ENCODE assay signal across 8 mouse cellular contexts in genomic region chr9:43284284-43284683, GRCm38 (mm10). TPM values are rescaled to one million over a fixed set of nuclear protein-coding genes. Genes with fewer than 3 reads are reported as not detected.
A peak's percentile ranks its signal among the peaks of the same experiment; 100 is the strongest.
DNase-seq lines count a peak whose midpoint lies in the region; ATAC-seq and TF ChIP-seq lines count a peak whose summit lies in the region.

No protein-coding gene starts in this region.

- 3% methylated on average over 6 of the region's 6 CpGs for WGBS in forebrain, postnatal 0 days
- 7% methylated on average over 6 of the region's 6 CpGs for WGBS in lung, embryonic 15.5 days

- no peak overlapping the region for H3K4me2 ChIP-seq in forebrain, postnatal 0 days (ENCODE audit: low read depth)
- H3K4me2 ChIP-seq in lung, embryonic 15.5 days, result no peak overlapping the region

- no peak overlapping the region for H3K27ac ChIP-seq in forebrain, postnatal 0 days (ENCODE audit: low read depth, low read length)
- H3K27ac ChIP-seq in lung, embryonic 15.5 days, result no peak overlapping the region

- TF ChIP-seq CTCF in G1E (IDR thresholded peaks at IDR 0.05; ENCODE audit: low read depth, low read length), result peak; percentile 72
- TF ChIP-seq CTCF in forebrain, postnatal 0 days (IDR thresholded peaks at IDR 0.05; ENCODE audit: low read depth), result peak; percentile 98

- H3K4me3 ChIP-seq in G1E (ENCODE audit: low read depth, low read length), result no peak overlapping the region
- H3K4me3 ChIP-seq in forebrain, postnatal 0 days (ENCODE audit: low read depth, low read length), result no peak overlapping the region
- no peak overlapping the region for H3K4me3 ChIP-seq in lung, embryonic 15.5 days

- no peak overlapping the region for H3K9ac ChIP-seq in forebrain, postnatal 0 days
- H3K9ac ChIP-seq in lung, embryonic 15.5 days, result no peak overlapping the region

- peak; percentile 28; the same call in 1 of the 2 replicates for ATAC-seq in G1E (ENCODE audit: extremely low read depth, insufficient number of reproducible peaks, low FRiP score, poor library complexity, severe bottlenecking)
- ATAC-seq in forebrain, postnatal 0 days, result peak; percentile 95
- peak; percentile 91 for ATAC-seq in lung, embryonic 15.5 days (ENCODE audit: borderline replicate concordance, extremely low read depth, low FRiP score, low TSS enrichment)

- peak; percentile 51 for DNase-seq in G1E (ENCODE audit: low spot score)
- peak; percentile 71 to 77 for DNase-seq in cerebellum, adult 18-20 months
- peak; percentile 93 for DNase-seq in forebrain, postnatal 0 days
- peak; percentile 92 for DNase-seq in heart, postnatal 4 days
- peak; percentile 58 to 85 for DNase-seq in layer of hippocampus, adult 8-10 months (ENCODE audit: low spot score in 2 of 2)
- peak; percentile 85 for DNase-seq in ovary, postnatal 14 days (ENCODE audit: low spot score)
- DNase-seq in thymus, postnatal 14 days, result peak; percentile 66

- peaks cover 41% of the 10 kb centered on the region for H3K27me3 ChIP-seq in G1E (ENCODE audit: insufficient read depth, low read length)
- no peaks in the 10 kb centered on the region for H3K27me3 ChIP-seq in forebrain, postnatal 0 days (ENCODE audit: insufficient read depth, low read length)
- peaks cover 4% of the 10 kb centered on the region; the same call in 1 of the 2 replicates for H3K27me3 ChIP-seq in lung, embryonic 15.5 days

- no peaks in the 10 kb centered on the region for H3K36me3 ChIP-seq in G1E (replicated peaks)
- H3K36me3 ChIP-seq in forebrain, postnatal 0 days (ENCODE audit: insufficient read depth), result no peaks in the 10 kb centered on the region
- no peaks in the 10 kb centered on the region for H3K36me3 ChIP-seq in lung, embryonic 15.5 days

- no peaks in the 10 kb centered on the region for H3K4me1 ChIP-seq in G1E (ENCODE audit: insufficient read depth, low read depth, low read length)
- no peaks in the 10 kb centered on the region for H3K4me1 ChIP-seq in forebrain, postnatal 0 days (ENCODE audit: insufficient read depth)
- 0 out of 2 replicates have a peak, but pooled peaks cover 2% of the 10 kb centered on the region for H3K4me1 ChIP-seq in lung, embryonic 15.5 days

- peaks cover 5% of the 10 kb centered on the region for H3K9me3 ChIP-seq in G1E (replicated peaks)
- H3K9me3 ChIP-seq in forebrain, postnatal 0 days (ENCODE audit: low read length), result no peaks in the 10 kb centered on the region
- H3K9me3 ChIP-seq in lung, embryonic 15.5 days, result no peaks in the 10 kb centered on the region

RNA-seq across cellular contexts. Expression of gene Trim29, which starts 26.4 kb away (rescaled TPM):
- total RNA-seq in G1E (2014; fragmentation: Nextera tagmentation) (not detected in 2 replicates), G1E (2017) (not detected in 2 replicates)
- not detected in 2 replicates for polyA plus RNA-seq in G1E (2012)
- not detected in 2 replicates for total RNA-seq in forebrain, postnatal 0 days (2014; rRNA removed)
- 0.05 and 0.11 TPM in 2 replicates for polyA plus RNA-seq in forebrain, postnatal 0 days (2015; fragmentation: Nextera tagmentation; extraction: Ambion mirVana)
- total RNA-seq in heart, postnatal 4 days (2021), result under 1 TPM in 1 of 2 experiments, not detected in 1; 0.19 TPM
- total RNA-seq in layer of hippocampus, adult 8-10 months (2022), result under 1 TPM in 3 of 4 experiments, not detected in 1; 0.13 to 0.56 (median 0.23) TPM
- 1.1 and 3.3 TPM in 2 replicates for polyA plus RNA-seq in lung, embryonic 15.5 days (2015; fragmentation: Nextera tagmentation; extraction: Ambion mirVana)

RNA-seq across cellular contexts. Expression of gene Oaf, which starts 44.6 kb away (rescaled TPM):
- total RNA-seq in G1E (2014; fragmentation: Nextera tagmentation) (15.2 and 29.5 TPM in 2 replicates), G1E (2017) (22.1 and 28.8 TPM in 2 replicates)
- polyA plus RNA-seq in G1E (2012), result 24.2 and 26.9 TPM in 2 replicates
- 5.0 and 14.3 TPM in 2 replicates for total RNA-seq in forebrain, postnatal 0 days (2014; rRNA removed)
- 7.8 and 7.9 TPM in 2 replicates for polyA plus RNA-seq in forebrain, postnatal 0 days (2015; fragmentation: Nextera tagmentation; extraction: Ambion mirVana)
- 10 to 100 TPM; 22.1 to 27.7 TPM for total RNA-seq in heart, postnatal 4 days (2021)
- 10 to 100 TPM; 14.4 to 23.9 (median 18.0) TPM for total RNA-seq in layer of hippocampus, adult 8-10 months (2022)
- polyA plus RNA-seq in lung, embryonic 15.5 days (2015; fragmentation: Nextera tagmentation; extraction: Ambion mirVana), result 48.9 and 54.2 TPM in 2 replicates

Comparison
In these comparisons a context has a peak if more than half of its experiments do, and no peak if none do; other contexts are left out.
1. ATAC-seq: peak in every context shown above with its lines; median percentile 95 in forebrain, postnatal 0 days; 91 in lung, embryonic 15.5 days; 28 in G1E.